Mouse (Mus musculus): Measurements from ENCODE around the gene Fntb. TPM values are rescaled to one million over a fixed set of nuclear protein-coding genes. Genes with fewer than 3 reads are reported as not detected.

Gene Fntb
- total RNA-seq, 2 experiments from 2014 or later: 27.9 to 28.4 TPM

DNA sequence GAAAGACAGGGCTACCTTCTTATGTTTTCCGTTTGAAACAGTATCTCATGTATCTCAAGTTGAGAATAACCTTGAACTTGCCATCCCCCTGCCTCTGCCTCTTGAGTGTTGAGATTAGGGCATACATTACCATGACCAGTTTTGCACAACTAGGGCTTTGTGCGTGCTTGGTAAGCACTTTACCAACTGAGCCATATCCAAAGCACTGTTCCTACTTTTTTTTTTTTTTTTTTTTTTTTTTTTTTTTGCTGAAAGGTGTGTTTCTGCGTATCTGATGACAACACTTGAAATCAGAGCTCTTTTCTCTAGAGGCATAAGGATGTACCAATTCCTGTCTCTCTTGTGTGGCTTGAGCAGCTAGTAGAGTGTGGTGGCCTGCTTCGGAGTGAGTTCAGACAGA is 131.2 kb downstream of the Fntb start:
- intact Hi-C loops (cut with DNase I): no loop called here
- Histone ChIP-seq H3K27ac (no peak overlapping the region), H3K4me3 (no peak overlapping the region)
- DNase-seq (ENCODE audit: extremely low spot score in 1 of 2, low spot score in 2 of 2): no peak
- no peak for TF ChIP-seq CTCF (IDR thresholded peaks at IDR 0.05)

DNA sequence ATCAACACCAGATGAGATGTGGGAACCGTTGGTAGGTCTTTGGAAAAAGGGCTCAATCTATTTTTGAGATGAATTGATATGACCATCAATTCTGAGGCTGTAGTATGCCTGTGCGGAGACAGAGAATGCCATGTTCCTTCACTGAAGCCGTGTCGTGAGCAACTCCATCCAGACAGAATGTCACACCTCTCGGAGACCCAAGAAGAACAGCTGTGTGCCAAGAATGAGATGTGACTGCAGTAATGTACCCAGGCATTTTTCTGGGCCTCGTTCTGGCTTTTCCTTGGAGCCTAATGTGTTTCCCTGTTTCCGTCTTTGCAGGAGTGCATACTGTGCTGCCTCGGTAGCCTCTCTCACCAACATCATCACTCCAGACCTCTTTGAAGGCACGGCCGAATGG is 131.6 kb downstream of the Fntb start:
- H3K4me3 ChIP-seq: no peak overlapping the region
- intact Hi-C loops (cut with DNase I): no loop called here
- no peak overlapping the region for H3K27ac ChIP-seq
- DNase-seq (ENCODE audit: extremely low spot score in 1 of 2, low spot score in 2 of 2): no peak
- TF ChIP-seq CTCF (IDR thresholded peaks at IDR 0.05): no peak

- intact Hi-C loops (cut with DNase I): no loop called here
- TF ChIP-seq CTCF (IDR thresholded peaks at IDR 0.05): no peak
- H3K4me3 ChIP-seq: no peak overlapping the region
Measured at GRCm38 (mm10) chr12:76898141-76898540, 132.8 kb downstream of the Fntb start.

GRCm38 (mm10) chr12:76899261-76899975 is 134.0 kb downstream of the Fntb start:
- DNase-seq (ENCODE audit: extremely low spot score in 1 of 2, low spot score in 2 of 2): no peak
- no peak for TF ChIP-seq CTCF (IDR thresholded peaks at IDR 0.05)
- H3K4me3 ChIP-seq: no peak overlapping the region
- H3K27ac ChIP-seq: no peak overlapping the region
- intact Hi-C loops (cut with DNase I): no loop called here

More at GRCm38 (mm10) chr12:76898141-76898540, 132.8 kb downstream of the Fntb start:
- DNase-seq (ENCODE audit: extremely low spot score in 1 of 2, low spot score in 2 of 2): no peak
- H3K27ac ChIP-seq: no peak overlapping the region

GRCm38 (mm10) chr12:76901508-76902294 is 136.3 kb downstream of the Fntb start:
- no peak for DNase-seq (ENCODE audit: extremely low spot score in 1 of 2, low spot score in 2 of 2)
- Histone ChIP-seq H3K27ac (no peak overlapping the region), H3K4me3 (no peak overlapping the region)
- no peak for TF ChIP-seq CTCF (IDR thresholded peaks at IDR 0.05)
- intact Hi-C loops (cut with DNase I): no loop called here

DNA sequence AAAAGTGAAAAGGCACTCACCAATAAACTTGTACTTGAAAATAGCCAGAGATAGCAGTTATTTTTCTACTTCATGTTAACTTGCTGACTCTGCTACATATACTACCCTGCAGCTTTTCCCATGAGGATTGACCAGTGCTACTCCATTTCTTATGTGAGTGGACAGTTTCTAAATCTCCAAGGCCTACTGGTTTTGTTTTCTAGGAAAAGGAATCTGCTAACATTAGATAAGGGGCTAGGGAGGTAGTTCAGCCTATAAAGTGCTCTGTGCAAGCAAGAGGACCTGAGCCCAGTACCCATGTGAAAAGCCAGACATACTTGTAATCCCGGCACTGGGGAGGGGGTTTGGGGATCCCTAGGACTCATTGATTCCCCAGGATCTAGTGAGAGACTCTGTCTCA is 140.9 kb downstream of the Fntb start:
- no peak for TF ChIP-seq CTCF (IDR thresholded peaks at IDR 0.05)
- Histone ChIP-seq H3K4me3 (no peak overlapping the region), H3K27ac (no peak overlapping the region)
- intact Hi-C loops (cut with DNase I): no loop called here
- no peak for DNase-seq (ENCODE audit: extremely low spot score in 1 of 2, low spot score in 2 of 2)

DNA sequence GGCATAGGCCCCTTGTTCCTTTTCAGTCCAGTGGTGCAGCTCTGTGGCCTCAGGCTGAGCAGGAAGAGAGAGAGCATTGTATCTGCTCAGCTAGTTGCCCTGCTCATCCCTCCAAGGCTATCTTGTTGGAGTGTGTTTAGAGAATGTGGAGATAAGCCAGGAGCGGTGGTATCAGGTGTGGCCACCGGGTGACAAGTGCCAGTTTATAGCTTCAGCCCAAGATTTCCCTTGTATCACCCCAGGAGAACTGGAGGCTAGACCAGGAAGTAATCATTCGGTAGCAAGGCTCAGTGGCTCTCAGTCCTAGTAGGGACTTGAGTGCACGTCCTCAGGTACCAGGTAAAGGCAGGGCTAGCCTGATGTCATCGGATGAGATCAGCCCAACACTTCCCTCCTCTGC is 143.8 kb downstream of the Fntb start:
- Histone ChIP-seq H3K27ac (no peak overlapping the region), H3K4me3 (no peak overlapping the region)
- TF ChIP-seq CTCF (IDR thresholded peaks at IDR 0.05): no peak
- DNase-seq (ENCODE audit: extremely low spot score in 1 of 2, low spot score in 2 of 2): no peak
- intact Hi-C loops (cut with DNase I): no loop called here

DNA sequence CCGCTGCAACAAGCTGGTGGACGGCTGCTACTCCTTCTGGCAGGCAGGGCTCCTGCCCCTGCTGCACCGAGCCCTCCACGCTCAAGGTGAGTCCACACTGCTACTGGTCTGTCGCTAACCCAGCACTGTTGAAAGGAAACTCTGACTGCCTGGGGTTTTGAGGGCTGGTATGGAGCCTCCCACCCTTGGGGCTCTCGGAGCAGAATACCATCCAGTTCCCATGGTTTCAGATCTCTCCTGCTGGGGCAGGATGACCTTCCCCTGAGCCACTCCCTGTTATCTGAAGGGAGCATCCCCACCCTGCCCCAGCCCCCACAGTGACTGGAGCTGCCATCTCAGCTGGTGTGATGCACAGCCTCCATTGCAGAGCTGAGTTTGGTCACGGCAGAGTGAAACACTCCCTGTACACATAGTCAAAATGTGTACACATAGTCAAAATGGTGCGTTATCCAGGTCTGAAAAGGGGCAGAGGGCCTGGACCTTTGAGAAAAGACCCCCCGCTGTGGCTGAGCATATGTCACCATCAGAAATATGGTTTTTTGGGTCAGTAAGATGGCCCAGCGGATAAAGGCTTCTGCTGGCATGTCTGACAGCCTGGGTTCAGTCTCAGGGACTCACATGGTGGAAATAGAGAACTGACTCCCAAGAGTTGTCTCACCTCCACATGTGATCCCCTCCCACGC is 145.0 kb downstream of the Fntb start:
- intact Hi-C loops (cut with DNase I): no loop called here
- no peak overlapping the region for H3K4me3 ChIP-seq
- DNase-seq (ENCODE audit: extremely low spot score in 1 of 2, low spot score in 2 of 2): no peak
- H3K27ac ChIP-seq: no peak overlapping the region
- TF ChIP-seq CTCF (IDR thresholded peaks at IDR 0.05): no peak

- Histone ChIP-seq H3K27ac (no peak overlapping the region), H3K4me3 (no peak overlapping the region)
- DNase-seq (ENCODE audit: extremely low spot score in 1 of 2, low spot score in 2 of 2): no peak
- intact Hi-C loops (cut with DNase I): no loop called here
- no peak for TF ChIP-seq CTCF (IDR thresholded peaks at IDR 0.05)
Measured at GRCm38 (mm10) chr12:76911171-76911726, 145.9 kb downstream of the Fntb start.

- Histone ChIP-seq H3K4me3 (no peak overlapping the region), H3K27ac (no peak overlapping the region)
- TF ChIP-seq CTCF (IDR thresholded peaks at IDR 0.05): no peak
- DNase-seq (ENCODE audit: extremely low spot score in 1 of 2, low spot score in 2 of 2): no peak
- intact Hi-C loops (cut with DNase I): no loop called here
Measured at GRCm38 (mm10) chr12:76912193-76912592, 146.8 kb downstream of the Fntb start.

GRCm38 (mm10) chr12:76916163-76916562 is 150.8 kb downstream of the Fntb start:
- no peak for TF ChIP-seq CTCF (IDR thresholded peaks at IDR 0.05)
- no peak overlapping the region for H3K4me3 ChIP-seq
- intact Hi-C loops (cut with DNase I): no loop called here
- no peak overlapping the region for H3K27ac ChIP-seq
- DNase-seq (ENCODE audit: extremely low spot score in 1 of 2, low spot score in 2 of 2): no peak

DNA sequence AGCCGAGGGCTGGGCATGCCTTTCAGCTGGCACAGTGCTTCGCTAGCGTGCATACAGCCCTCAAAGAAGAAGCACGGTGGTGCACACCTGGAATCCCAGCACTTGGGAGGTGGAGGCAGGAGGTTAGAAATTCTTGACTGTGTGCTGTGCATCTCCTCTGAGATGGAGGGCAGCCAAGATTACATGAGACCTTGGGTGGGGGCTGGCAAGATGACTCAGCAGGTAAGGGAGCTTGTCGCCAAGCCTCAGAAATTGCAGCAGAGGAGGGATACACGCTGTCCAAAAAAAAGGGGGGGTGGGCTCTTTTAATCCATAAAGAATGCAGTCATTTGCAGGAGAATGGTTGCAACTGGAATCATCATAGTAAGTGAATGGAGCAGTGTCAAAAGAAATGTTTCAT is 152.7 kb downstream of the Fntb start:
- no peak overlapping the region for H3K4me3 ChIP-seq
- DNase-seq (ENCODE audit: extremely low spot score in 1 of 2, low spot score in 2 of 2): no peak
- H3K27ac ChIP-seq: no peak overlapping the region
- no peak for TF ChIP-seq CTCF (IDR thresholded peaks at IDR 0.05)
- intact Hi-C loops (cut with DNase I): no loop called here

Data from left cerebral cortex, adult 2 months (tissue).